Mouse (Mus musculus) adrenal gland, adult 8-10 months (tissue): ENCODE results near the gene Slc26a9. TPM values are rescaled to one million over a fixed set of nuclear protein-coding genes. Genes with fewer than 3 reads are reported as not detected.
A peak's percentile ranks its signal among the peaks of the same experiment; 100 is the strongest.
"Not testable (repeated sequence)": the region's sequence is repeated elsewhere in the genome, so short reads cannot be mapped to it uniquely, and the experiment has no call there.

ENCODE experiments used
- DNase-seq: peaks from one replicate; pipeline ENCODE4 v3.0.0; 2022
- total RNA-seq, 4 experiments: library from RNA; stranded (reverse); gene quantifications; 2 replicates each; pipeline ENCODE4 v1.2.4; 2022

Slc26a9 gene
- total RNA-seq, 4 experiments from 2014 or later = 0.06 to 0.28 (median 0.23) TPM; not detected in 1

DNA sequence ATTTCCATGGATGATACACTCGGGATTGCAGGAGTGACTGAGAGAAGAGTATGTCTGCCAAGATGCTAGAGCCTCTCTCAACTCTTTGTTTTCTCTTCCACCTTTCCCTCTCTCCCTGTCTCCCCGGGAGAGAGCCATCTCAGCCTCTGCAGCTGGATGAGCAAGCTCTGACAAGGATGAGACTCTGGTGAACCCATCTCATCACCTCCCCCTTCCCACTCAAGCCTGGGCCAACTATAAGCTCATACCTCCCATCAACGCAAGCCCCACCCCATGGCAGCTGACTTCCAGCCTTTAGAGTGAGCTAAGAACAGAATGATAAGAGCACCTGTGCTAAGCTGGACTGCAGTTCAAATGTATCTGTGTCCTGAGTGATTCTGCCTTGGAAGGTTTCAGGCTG is 25.5 kb downstream of the Slc26a9 start:
- no peak for DNase-seq

GRCm38 (mm10) chr1:131770656-131771055 is 26.8 kb downstream of the Slc26a9 start:
- DNase-seq = no peak

DNA sequence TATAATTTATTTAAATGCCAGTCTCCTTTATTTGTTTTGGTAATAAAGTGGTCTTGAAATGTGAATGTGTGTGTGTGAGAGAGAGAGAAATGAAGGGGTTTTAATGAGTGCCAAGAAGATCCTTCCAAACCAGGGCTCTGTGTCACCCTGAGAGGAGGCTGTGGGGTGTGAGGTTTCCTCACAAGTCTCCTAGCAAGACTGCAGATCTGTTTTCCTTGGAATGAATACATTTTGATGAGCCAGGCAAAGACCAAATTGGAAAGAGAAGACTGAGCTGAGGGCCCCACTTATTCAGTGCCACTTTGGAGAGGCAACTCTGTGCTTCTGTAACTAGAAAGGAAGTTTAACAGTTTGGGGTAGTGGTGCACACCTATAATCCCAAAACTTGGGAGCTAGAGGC is 27.6 kb downstream of the Slc26a9 start:
- no peak for DNase-seq

DNA sequence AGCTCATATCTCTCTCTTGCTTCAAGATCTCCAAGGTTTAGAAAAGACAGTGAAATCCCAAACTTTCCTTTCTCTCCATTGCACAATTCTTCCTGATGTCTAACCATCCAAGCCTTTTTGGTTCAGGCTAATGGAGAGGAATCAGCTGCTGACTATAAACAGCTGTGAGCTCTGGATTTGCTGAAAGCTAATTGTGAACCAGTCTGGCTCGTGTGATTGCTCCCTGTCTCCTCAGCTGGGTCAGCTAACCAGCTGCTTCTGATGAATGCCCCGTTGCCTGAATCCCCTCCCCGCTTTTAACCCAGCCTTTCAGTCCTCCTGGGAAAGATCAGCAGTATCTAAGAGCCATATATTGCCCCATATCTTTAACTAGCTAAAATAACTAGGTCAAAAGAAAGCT is 50.8 kb downstream of the Slc26a9 start:
- no peak for DNase-seq

DNA sequence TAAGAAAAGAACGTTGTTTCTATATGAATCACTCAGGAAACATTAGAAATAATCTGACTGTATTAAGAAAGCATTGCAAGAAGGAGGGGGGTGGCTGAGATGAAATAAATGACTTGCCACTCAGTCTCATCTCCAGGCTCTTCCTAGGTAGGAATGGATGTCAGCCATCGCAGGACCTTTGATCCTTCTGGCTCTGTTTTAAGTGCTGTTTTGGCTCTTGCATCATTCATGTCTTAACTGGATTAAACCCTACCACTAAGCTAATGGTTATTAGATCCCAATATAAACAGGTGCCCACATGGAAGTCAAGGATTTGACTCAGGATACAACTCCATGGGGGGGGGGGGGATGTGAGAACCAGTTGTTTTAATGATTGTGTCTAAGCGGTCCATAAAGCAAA is 51.3 kb downstream of the Slc26a9 start:
- no peak for DNase-seq

- peak; percentile 64 for DNase-seq
Measured at GRCm38 (mm10) chr1:131797202-131797909, 53.5 kb downstream of the Slc26a9 start, which contains the start of gene Pm20d1. Gene Pm20d1, plus strand, starts transcription at chr1:131797381.

- no peak for DNase-seq
Measured at GRCm38 (mm10) chr1:131800001-131800400, 56.2 kb downstream of the Slc26a9 start.

- DNase-seq = no peak
Measured at GRCm38 (mm10) chr1:131801071-131801470, 57.2 kb downstream of the Slc26a9 start.

GRCm38 (mm10) chr1:131802652-131803051 is 58.8 kb downstream of the Slc26a9 start:
- DNase-seq = no peak

DNA sequence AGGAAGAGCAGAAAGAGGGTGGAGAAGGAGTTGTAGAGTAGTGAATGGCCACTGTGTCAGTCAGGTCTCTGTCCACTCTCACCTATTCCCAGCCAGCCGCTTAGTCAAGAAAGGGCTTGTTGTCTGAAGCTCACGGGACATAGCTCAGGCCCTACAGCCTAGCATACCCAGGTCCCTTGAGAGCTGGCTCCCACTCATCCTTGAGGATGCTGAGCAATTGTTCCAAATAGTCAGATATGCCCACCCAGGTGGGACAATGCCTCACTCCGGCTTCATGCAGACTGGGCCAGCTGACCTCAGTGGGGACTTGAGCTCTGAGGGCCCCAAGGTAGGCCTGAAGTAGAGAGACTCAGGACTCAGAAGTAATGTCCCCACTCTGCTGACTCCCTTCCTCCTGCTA is 60.3 kb downstream of the Slc26a9 start:
- DNase-seq = no peak

- no peak for DNase-seq
Measured at GRCm38 (mm10) chr1:131808986-131809385, 65.2 kb downstream of the Slc26a9 start.

- DNase-seq = no peak
Measured at GRCm38 (mm10) chr1:131809651-131810050, 65.8 kb downstream of the Slc26a9 start.

DNA sequence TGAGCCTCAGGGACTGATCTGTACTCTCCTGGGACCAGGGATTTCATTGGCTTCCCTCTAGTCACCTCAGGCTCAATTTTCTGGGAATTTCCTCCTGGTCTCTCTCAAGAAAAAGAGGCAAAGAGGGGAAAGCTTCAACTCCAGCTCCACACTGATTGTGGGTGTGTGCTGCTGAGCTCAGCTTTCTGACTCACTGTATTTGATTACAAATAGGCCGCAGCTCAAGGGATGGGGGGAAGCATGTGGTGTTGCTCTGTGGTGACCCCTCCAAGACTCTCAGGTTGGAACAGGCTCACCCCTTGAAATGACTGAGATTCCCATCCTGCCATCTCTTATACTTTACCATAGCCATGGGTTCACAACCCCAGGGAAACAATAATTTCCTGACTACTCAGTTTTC is 67.6 kb downstream of the Slc26a9 start:
- DNase-seq = no peak

- DNase-seq = no peak
Measured at GRCm38 (mm10) chr1:131812006-131812405, 68.2 kb downstream of the Slc26a9 start.

GRCm38 (mm10) chr1:131812631-131813295 is 68.9 kb downstream of the Slc26a9 start:
- DNase-seq = no peak

GRCm38 (mm10) chr1:131813731-131814130 is 69.9 kb downstream of the Slc26a9 start:
- DNase-seq = no peak

GRCm38 (mm10) chr1:131814191-131814590 is 70.4 kb downstream of the Slc26a9 start:
- no peak for DNase-seq

DNA sequence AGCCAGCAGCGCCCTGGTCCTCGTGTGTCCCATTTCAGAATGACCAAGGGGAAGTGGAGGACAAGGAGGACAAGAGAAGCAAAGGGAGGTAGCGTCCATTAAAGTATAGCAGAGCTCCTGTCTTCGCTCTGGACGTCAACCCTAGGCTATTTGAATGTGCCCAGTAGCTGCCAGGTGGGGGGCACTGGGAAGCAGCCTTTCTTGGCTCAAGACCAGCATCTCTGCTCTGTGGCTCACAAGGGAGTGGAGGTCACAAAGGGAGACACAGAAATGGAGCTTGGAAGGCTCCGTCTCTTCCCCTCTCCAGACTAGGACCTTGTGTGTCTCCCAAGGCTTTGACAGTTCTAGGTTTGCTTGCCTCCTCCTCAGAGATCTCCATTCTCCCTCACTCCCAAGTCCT is 73.1 kb downstream of the Slc26a9 start:
- no peak for DNase-seq

GRCm38 (mm10) chr1:131820353-131820752 is 76.5 kb downstream of the Slc26a9 start:
- not testable (repeated sequence) for DNase-seq

GRCm38 (mm10) chr1:131820887-131821328 is 77.1 kb downstream of the Slc26a9 start:
- no peak for DNase-seq
